Mouse (Mus musculus) forebrain, embryonic 10.5 days (tissue): ENCODE measurements around the gene Cavin1. TPM values are rescaled to one million over a fixed set of nuclear protein-coding genes. Genes with fewer than 3 reads are reported as not detected.

ENCODE experiments used
- DNase-seq: peaks from one replicate; pipeline ENCODE4 v3.0.0-alpha.2; 2017; ENCODE audit warnings: low spot score; ENCODE audit errors: extremely low spot score
- H3K27ac ChIP-seq: fragments of 300-500 bp; sonication (generic); 2 replicates; pipeline ENCODE4 v1.5.1; 2016; ENCODE audit warnings: mild to moderate bottlenecking
- H3K27me3 ChIP-seq: fragments of 300-500 bp; sonication (generic); 2 replicates; pipeline ENCODE4 v1.6.1; 2016; ENCODE audit warnings: mild to moderate bottlenecking; ENCODE audit not compliant: poor library complexity, severe bottlenecking
- H3K36me3 ChIP-seq: fragments of 300-500 bp; sonication (generic); replicated peaks from 2 replicates; pipeline ENCODE4 v1.6.1; 2016; ENCODE audit warnings: mild to moderate bottlenecking, moderate library complexity
- H3K4me1 ChIP-seq: fragments of 300-500 bp; sonication (generic); 2 replicates; pipeline ENCODE4 v1.6.1; 2016
- H3K4me3 ChIP-seq: fragments of 300-500 bp; sonication (generic); 2 replicates; pipeline ENCODE4 v1.5.1; 2016; ENCODE audit warnings: mild to moderate bottlenecking, moderate library complexity
- H3K9me3 ChIP-seq: fragments of 300-500 bp; sonication (generic); 2 replicates; pipeline ENCODE4 v1.6.1; 2016; ENCODE audit warnings: mild to moderate bottlenecking, moderate library complexity
- WGBS: fragments of 180-500 bp; shearing (Covaris S2); methylation state at CpG from one replicate; pipeline ENCODE4 v1.1.7; 2016; 5-methylcytosine and 5-hydroxymethylcytosine counted together
- polyA plus RNA-seq: library from polyadenylated mRNA; unstranded; fragments of >200 nt; fragmentation: Nextera tagmentation; extraction: Ambion mirVana; gene quantifications from 2 replicates; pipeline ENCODE4 v1.2.1, GENCODE M21; 2016

The Cavin1 gene
- polyA plus RNA-seq, 1 experiment from 2014 or later = 16.6 TPM

DNA sequence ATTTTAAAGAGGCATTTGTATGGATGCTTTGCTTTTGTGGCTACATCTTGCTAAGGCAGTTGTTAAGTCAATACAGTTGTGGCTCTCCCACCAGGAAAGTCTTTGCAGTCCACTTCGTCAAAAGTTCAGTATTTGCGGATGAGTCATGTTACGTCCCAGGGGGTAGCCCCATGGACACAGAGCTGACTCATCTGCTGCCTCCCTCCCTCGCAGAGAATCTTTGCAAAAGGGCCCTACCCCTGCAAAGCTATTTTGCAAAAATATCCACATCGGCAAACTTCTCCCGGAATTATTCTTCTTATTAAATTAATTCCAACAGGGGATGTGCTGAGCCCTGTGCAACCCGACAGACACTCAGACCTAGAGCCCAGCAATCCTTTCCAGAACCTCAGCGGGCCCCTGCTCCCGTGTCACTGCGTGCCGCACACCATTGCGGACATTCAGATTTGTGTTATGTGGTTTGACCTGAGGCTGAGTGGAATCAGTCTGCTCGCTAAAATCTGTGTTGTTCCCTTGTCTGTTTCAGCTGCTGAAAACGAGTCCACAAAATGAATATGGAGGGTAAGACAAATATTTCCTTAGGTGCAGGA lies 3.8 kb upstream of the Cavin1 start:
- Histone ChIP-seq H3K27ac (no peak overlapping the region), H3K4me3 (no peak overlapping the region), H3K36me3 (no peaks in the 10 kb centered on the region), H3K4me1 (peaks cover 13% of the 10 kb centered on the region), H3K27me3 (peaks cover 63% of the 10 kb centered on the region), H3K9me3 (no peaks in the 10 kb centered on the region)
- WGBS = 82% methylated on average over 14 of the region's 14 CpGs
- no peak for DNase-seq

DNA sequence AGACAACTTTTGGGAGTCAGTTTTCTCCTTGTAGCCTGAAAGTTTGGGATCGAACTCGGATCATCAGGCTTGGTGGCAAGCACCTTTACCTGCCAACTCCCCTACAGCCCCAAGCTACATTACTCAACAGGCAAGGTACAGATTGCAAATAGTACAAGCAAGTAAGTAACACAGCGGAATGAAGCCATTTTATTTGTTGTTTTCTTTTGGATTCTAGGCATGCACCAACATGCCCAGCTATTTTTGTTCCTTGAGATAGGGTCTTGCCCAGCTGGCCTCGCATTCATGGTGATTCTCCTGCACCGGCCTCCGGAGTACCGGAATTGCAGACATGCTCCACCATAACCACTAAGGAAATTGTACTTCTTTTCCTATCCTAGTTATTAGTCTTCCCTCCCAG lies 2.6 kb upstream of the Cavin1 start:
- Histone ChIP-seq H3K36me3 (no peaks in the 10 kb centered on the region), H3K9me3 (no peaks in the 10 kb centered on the region), H3K27me3 (peaks cover 73% of the 10 kb centered on the region), H3K27ac (no peak overlapping the region), H3K4me3 (no peak overlapping the region), H3K4me1 (peaks cover 18% of the 10 kb centered on the region)
- 92% methylated on average over 7 of the region's 7 CpGs for WGBS
- no peak for DNase-seq

- H3K9me3 ChIP-seq = no peaks in the 10 kb centered on the region
- no peak for DNase-seq
- H3K4me1 ChIP-seq = peaks cover 18% of the 10 kb centered on the region
- no peak overlapping the region for H3K27ac ChIP-seq
- peaks cover 91% of the 10 kb centered on the region for H3K27me3 ChIP-seq
- WGBS = 64% methylated on average over 10 of the region's 10 CpGs
- H3K36me3 ChIP-seq = no peaks in the 10 kb centered on the region
- no peak overlapping the region for H3K4me3 ChIP-seq
Measured at GRCm38 (mm10) chr11:100971455-100971854, 768 bp upstream of the Cavin1 start.

DNA sequence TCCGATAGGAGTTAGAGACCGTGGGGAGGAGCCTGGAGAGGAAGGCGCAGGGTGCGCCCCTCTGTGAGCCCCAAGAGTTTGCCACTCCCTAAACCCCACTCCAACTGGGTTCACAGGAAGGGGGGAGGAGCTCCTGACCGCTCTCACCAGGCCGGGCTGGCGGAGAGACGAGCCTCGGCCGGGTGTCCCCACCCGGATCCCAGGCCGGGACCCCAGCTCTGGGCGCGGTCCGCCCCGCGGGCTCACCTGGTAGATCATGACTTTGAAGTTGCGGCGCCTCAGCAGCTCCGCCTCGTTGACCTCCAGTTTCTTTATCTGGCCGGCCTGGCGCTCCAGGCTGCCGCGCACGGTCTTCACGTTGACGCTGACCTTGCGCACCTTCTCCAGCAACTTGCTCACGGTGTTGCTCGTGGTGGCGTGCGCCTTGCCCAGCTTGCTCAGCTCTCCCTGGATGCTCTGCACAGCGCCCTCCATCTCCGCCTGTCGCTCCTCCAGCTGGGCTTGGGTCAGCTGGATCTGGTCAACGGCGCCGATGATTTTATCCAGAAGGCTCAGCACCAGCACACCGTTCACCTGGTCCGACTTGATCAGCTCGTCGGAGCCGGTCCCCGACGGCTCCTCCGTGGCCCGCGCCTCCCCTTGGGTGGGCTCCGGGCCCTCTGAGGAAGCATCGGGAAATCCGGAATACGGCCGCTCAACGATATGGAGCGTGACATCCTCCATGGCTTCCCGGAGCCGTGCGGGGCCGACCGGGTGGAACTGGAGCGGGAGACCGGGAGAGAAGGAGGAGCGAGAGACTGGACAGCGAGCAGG lies 737 bp downstream of the Cavin1 start:
- Histone ChIP-seq H3K27me3 (peaks cover 100% of the 10 kb centered on the region), H3K36me3 (no peaks in the 10 kb centered on the region), H3K27ac (peak overlapping the region; percentile 26; the same call in 1 of the 2 replicates), H3K4me1 (peaks cover 18% of the 10 kb centered on the region), H3K9me3 (no peaks in the 10 kb centered on the region), H3K4me3 (peak overlapping the region; percentile 47)
- peak; percentile 46 for DNase-seq
- WGBS = 2% methylated on average over 65 of the region's 65 CpGs

DNA sequence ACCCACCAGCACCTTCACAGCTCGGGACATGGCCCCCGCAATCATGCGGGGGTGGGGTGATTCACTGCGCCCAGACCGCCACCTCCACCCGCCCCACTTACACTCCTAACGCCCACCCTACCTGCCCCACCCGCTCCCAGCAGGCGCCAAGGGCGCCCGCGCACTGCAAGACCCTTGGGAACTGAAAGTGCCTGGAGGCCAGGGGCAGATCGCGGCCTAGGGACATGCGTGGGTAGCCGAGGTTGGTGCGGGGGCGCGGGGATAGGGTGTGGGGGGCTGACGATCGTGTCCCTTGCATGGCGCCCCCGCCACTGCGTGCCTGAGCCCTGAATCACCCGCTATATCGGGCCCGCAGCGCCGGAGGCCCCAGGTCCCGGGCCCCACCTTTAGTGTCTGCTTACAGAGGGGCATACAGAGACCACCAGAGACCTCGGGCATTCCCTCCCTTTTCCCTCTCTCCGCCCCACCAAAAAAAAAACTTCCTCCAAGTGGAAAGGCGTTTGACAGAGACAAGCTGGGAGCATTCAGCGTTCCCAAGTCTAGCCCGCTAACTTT lies 1.4 kb downstream of the Cavin1 start:
- Histone ChIP-seq H3K36me3 (no peaks in the 10 kb centered on the region), H3K4me3 (peak overlapping the region; percentile 47), H3K9me3 (no peaks in the 10 kb centered on the region), H3K27ac (no peak overlapping the region), H3K27me3 (peaks cover 100% of the 10 kb centered on the region), H3K4me1 (peaks cover 18% of the 10 kb centered on the region)
- 13% methylated on average over 31 of the region's 35 CpGs for WGBS
- DNase-seq = no peak

GRCm38 (mm10) chr11:100968501-100968900 lies 2.2 kb downstream of the Cavin1 start:
- Histone ChIP-seq H3K27me3 (peaks cover 100% of the 10 kb centered on the region), H3K4me3 (0 out of 2 replicates have a peak overlapping the region, but pooled peaks have one; percentile 47), H3K4me1 (peaks cover 18% of the 10 kb centered on the region), H3K9me3 (no peaks in the 10 kb centered on the region), H3K27ac (no peak overlapping the region), H3K36me3 (no peaks in the 10 kb centered on the region)
- DNase-seq = no peak
- 83% methylated on average over 5 of the region's 5 CpGs for WGBS

- peaks cover 94% of the 10 kb centered on the region for H3K27me3 ChIP-seq
- peaks cover 18% of the 10 kb centered on the region for H3K4me1 ChIP-seq
- no peaks in the 10 kb centered on the region for H3K9me3 ChIP-seq
- 87% methylated on average over 5 of the region's 5 CpGs for WGBS
- H3K27ac ChIP-seq = no peak overlapping the region
- no peaks in the 10 kb centered on the region for H3K36me3 ChIP-seq
- H3K4me3 ChIP-seq = 0 out of 2 replicates have a peak overlapping the region, but pooled peaks have one; percentile 47
- DNase-seq = no peak
Measured at GRCm38 (mm10) chr11:100967881-100968420, 2.7 kb downstream of the Cavin1 start.

GRCm38 (mm10) chr11:100967376-100967775 lies 3.3 kb downstream of the Cavin1 start:
- Histone ChIP-seq H3K27me3 (peaks cover 92% of the 10 kb centered on the region), H3K36me3 (no peaks in the 10 kb centered on the region), H3K4me1 (peaks cover 18% of the 10 kb centered on the region), H3K4me3 (no peak overlapping the region), H3K27ac (no peak overlapping the region), H3K9me3 (no peaks in the 10 kb centered on the region)
- 69% methylated on average over 5 of the region's 5 CpGs for WGBS
- no peak for DNase-seq

- Histone ChIP-seq H3K4me3 (no peak overlapping the region), H3K4me1 (peaks cover 19% of the 10 kb centered on the region), H3K36me3 (no peaks in the 10 kb centered on the region), H3K9me3 (no peaks in the 10 kb centered on the region), H3K27me3 (peaks cover 80% of the 10 kb centered on the region), H3K27ac (no peak overlapping the region)
- DNase-seq = no peak
- 81% methylated on average over 6 of the region's 6 CpGs for WGBS
Measured at GRCm38 (mm10) chr11:100965760-100966159, 4.9 kb downstream of the Cavin1 start.

GRCm38 (mm10) chr11:100964901-100965542 lies 5.7 kb downstream of the Cavin1 start:
- Histone ChIP-seq H3K27ac (no peak overlapping the region), H3K4me3 (no peak overlapping the region), H3K9me3 (no peaks in the 10 kb centered on the region), H3K36me3 (no peaks in the 10 kb centered on the region), H3K4me1 (peaks cover 17% of the 10 kb centered on the region), H3K27me3 (peaks cover 80% of the 10 kb centered on the region)
- 80% methylated on average over 6 of the region's 6 CpGs for WGBS
- DNase-seq = no peak

DNA sequence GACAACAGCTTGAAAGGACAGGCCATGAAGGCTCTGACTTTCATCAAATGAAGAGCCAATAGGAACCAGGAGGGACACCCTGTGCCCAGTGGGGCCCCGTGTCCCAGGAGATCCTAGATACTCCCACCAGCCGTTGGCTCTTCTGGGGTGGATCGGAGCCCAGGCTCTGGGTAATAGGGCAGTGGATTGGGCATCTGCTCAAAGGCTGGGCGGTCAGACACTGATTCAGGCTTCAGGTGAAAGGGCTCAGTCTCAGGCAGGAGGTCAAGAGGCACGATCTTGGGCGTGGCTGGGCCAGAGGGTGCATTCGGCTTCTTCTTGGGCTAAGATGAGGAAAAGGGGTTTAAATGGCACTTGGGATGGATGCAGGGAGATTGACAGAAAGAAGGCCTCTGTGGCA lies 6.5 kb downstream of the Cavin1 start:
- no peak for DNase-seq

DNA sequence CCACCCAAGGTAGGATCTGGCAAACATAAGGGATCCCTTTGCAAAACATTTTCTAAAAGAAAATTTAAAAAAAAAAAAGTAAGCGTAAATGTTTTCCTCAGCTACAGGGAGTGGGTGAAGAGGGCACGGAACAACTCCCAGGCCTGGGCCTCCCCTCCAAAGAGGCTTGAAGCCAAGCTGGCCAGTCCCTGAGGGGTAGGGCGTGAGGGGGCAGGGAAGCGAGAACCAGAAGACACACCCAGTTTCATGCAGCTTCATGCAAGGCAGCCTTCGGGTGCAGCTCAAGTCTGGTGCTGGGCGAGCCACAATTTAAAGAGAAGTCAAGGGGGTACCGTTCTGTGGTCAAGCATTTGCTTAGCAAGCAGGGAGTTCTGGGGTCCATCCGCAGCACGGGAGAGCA lies 7.0 kb downstream of the Cavin1 start:
- WGBS = 90% methylated on average over 9 of the region's 9 CpGs
- Histone ChIP-seq H3K27ac (no peak overlapping the region), H3K27me3 (peaks cover 80% of the 10 kb centered on the region), H3K4me1 (peaks cover 15% of the 10 kb centered on the region), H3K4me3 (no peak overlapping the region), H3K9me3 (no peaks in the 10 kb centered on the region), H3K36me3 (no peaks in the 10 kb centered on the region)
- DNase-seq = no peak

More for the DNA sequence above, 6.5 kb downstream of the Cavin1 start:
- Histone ChIP-seq H3K36me3 (no peaks in the 10 kb centered on the region), H3K27ac (no peak overlapping the region), H3K4me1 (peaks cover 11% of the 10 kb centered on the region), H3K9me3 (no peaks in the 10 kb centered on the region), H3K27me3 (peaks cover 80% of the 10 kb centered on the region), H3K4me3 (no peak overlapping the region)
- 89% methylated on average over 7 of the region's 7 CpGs for WGBS
